Mouse (Mus musculus): ENCODE data around the gene Epb41. TPM values are rescaled to one million over a fixed set of nuclear protein-coding genes. Genes with fewer than 3 reads are reported as not detected.

The Epb41 gene
- polyA plus RNA-seq, 1 experiment from 2014 or later = 80.1 TPM

DNA sequence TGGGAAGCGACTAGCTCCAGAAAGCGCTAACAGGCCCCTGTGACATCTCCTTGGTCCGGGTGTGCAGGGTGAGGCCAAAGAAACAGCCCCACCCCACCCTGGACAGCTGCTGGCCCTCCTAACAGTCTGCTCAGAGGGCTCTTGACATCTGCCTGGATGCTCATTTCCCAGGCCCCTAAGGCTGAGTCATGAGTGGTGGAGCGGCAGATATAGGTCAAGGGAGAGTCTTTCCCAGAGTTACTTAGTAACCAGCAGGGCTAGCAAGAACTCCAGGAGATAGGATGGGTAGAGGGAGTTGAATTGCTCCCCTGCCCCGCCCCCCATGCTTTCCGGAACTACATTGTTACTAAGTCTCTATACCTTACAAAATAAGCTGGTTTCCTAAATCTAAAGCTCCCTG is 18.0 kb upstream of the Epb41 start:
- no peak overlapping the region for H3K4me3 ChIP-seq
- H3K27ac ChIP-seq = no peak overlapping the region
- no peak for ATAC-seq (replicated peaks)
- no peaks in the 10 kb centered on the region for H3K9me3 ChIP-seq
- WGBS = 79% methylated on average over 6 of the region's 6 CpGs
- H3K36me3 ChIP-seq (replicated peaks) = no peaks in the 10 kb centered on the region
- no peak overlapping the region for H3K4me2 ChIP-seq
- H3K9ac ChIP-seq = no peak overlapping the region
- H3K4me1 ChIP-seq = no peaks in the 10 kb centered on the region
- no peaks in the 10 kb centered on the region for H3K27me3 ChIP-seq (replicated peaks)

DNA sequence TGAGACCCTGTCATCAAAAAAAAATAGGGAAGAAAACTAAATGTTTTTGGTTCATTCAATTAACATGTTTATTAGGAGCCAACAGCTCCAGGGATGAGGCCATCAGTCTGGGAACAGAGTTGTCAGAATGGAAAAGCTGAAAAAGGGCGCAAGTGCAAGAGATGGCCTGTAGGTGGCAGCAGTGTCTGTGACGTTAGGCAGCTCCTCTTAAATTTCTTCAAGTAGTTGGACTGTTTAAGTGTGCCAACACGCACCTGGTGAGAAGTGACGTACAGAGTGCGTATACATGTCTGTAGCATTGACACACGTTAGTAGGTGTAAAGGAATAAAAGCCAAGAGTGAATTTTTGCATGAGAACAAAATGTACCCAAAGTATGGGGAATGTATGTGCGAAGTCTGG is 13.8 kb upstream of the Epb41 start:
- H3K27me3 ChIP-seq (replicated peaks) = no peaks in the 10 kb centered on the region
- no peaks in the 10 kb centered on the region for H3K36me3 ChIP-seq (replicated peaks)
- H3K4me1 ChIP-seq = no peaks in the 10 kb centered on the region
- H3K9me3 ChIP-seq = no peaks in the 10 kb centered on the region
- H3K4me2 ChIP-seq = no peak overlapping the region
- ATAC-seq (replicated peaks) = no peak
- no peak overlapping the region for H3K9ac ChIP-seq
- WGBS = 20% methylated on average over 7 of the region's 7 CpGs
- H3K4me3 ChIP-seq = no peak overlapping the region
- H3K27ac ChIP-seq = no peak overlapping the region

DNA sequence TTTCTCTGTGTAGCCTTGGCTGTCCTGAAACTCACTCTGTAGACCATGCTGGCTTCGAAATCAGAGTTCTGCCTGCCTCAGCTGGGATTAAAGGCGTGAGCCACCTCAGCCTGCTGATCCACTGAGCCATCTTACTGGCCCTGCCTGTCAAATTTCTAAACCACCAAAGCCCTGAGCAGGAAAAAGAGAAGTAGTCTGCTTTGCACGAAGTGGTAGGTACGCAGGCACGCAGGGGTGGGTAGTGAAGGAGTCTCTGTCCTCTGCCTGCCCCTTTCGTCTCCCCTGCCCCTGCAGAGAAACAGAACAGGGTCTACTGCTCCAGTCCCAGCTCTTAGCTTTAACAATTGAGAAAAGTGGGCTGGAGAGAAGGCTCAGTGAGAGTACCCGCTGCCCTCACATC is 10.0 kb upstream of the Epb41 start:
- Histone ChIP-seq H3K4me3 (no peak overlapping the region), H3K27me3 (replicated peaks) (0 out of 2 replicates have a peak, but pooled peaks cover 1% of the 10 kb centered on the region), H3K9ac (no peak overlapping the region), H3K9me3 (no peaks in the 10 kb centered on the region), H3K36me3 (replicated peaks) (no peaks in the 10 kb centered on the region), H3K4me2 (no peak overlapping the region), H3K4me1 (no peaks in the 10 kb centered on the region), H3K27ac (no peak overlapping the region)
- no peak for ATAC-seq (replicated peaks)
- 78% methylated on average over 7 of the region's 7 CpGs for WGBS

DNA sequence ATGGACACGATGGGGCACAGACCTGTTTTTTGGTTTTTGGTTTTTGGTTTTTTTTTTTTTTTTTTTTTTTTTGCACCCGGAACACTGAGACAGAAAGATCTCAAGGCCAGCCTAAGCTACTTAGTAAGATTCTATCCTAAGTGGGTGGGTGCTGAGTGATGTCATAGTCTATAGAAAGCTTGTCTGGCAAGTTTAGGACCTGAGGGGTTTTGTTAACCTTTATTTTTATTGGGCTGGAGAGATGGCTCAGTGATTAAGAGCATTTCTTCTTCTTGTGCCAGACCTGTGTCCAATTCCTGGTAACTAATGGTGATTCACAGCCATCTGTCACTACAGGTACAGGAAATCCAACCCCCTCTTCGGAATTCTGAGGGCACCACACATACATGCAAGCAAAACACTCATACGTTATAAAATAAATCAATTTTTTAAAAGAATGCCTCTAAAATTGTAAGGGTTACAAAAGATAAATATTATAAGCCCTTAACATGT is 5.4 kb upstream of the Epb41 start:
- Histone ChIP-seq H3K27ac (no peak overlapping the region), H3K36me3 (replicated peaks) (no peaks in the 10 kb centered on the region), H3K9me3 (no peaks in the 10 kb centered on the region), H3K27me3 (replicated peaks) (peaks cover 10% of the 10 kb centered on the region), H3K9ac (no peak overlapping the region), H3K4me1 (peaks cover 8% of the 10 kb centered on the region; the same call in 1 of the 2 replicates), H3K4me3 (no peak overlapping the region), H3K4me2 (no peak overlapping the region)
- no peak for ATAC-seq (replicated peaks)
- WGBS = 65% methylated on average over 4 of the region's 4 CpGs

DNA sequence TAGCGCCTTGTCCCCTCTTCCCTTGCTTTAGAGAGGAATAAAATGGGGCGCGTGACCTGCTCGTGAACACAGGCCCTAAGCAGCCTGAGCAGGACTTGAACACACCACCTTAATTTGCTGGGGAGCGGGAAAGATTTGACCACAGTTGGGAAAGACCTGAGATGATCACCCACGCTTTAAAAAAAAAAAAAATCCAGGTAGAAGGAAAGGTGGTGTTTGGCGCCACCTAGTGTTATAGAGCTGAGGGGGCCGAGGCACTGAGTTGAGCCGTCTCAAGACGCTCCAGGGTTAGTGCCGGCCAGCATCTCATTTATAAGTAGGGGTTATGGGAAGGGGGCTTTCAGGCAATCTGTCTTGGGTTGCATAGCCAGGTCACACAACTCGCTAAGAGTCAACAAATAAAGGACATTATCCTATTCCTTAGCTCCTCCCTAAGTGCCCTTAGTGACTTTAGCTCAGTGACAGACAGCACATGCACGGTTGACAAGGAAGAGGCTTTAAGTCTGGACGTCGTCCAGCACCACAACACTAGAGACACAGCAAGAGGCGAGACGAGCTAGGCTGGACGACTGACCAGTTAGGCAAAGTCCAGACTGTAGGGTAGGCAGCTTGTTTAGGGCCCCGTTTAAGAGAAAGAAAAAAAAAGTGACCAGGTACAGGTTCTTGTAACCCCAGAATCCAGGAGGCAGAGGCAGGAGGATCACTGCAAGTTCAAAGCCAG is 4.6 kb upstream of the Epb41 start:
- H3K27ac ChIP-seq = no peak overlapping the region
- no peaks in the 10 kb centered on the region for H3K36me3 ChIP-seq (replicated peaks)
- H3K4me2 ChIP-seq = no peak overlapping the region
- peaks cover 10% of the 10 kb centered on the region for H3K27me3 ChIP-seq (replicated peaks)
- H3K9me3 ChIP-seq = no peaks in the 10 kb centered on the region
- 10% methylated on average over 19 of the region's 19 CpGs for WGBS
- H3K9ac ChIP-seq = no peak overlapping the region
- ATAC-seq (replicated peaks) = no peak
- H3K4me1 ChIP-seq = peaks cover 14% of the 10 kb centered on the region
- no peak overlapping the region for H3K4me3 ChIP-seq

DNA sequence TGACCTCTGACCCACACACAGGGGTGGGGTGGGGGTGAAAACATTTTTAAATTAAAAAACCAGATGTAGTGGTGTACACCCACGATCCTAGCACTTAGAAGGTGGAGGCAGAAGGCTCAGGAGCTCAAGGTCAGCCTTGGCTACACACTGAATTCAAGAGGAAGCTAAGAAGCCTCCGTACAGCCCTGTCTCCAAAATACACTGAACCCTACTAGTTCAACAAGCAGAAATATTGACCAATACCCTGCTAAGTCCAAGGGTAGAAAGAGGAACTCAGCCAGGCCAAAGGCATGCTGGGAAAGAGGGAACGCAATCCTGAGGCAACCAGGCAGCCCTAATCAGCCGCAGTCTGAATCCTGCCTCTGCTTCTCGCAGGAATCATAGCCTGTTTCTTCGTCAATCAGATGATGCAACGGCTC is 3.2 kb upstream of the Epb41 start:
- Histone ChIP-seq H3K4me3 (no peak overlapping the region), H3K9me3 (no peaks in the 10 kb centered on the region), H3K36me3 (replicated peaks) (no peaks in the 10 kb centered on the region), H3K27me3 (replicated peaks) (peaks cover 18% of the 10 kb centered on the region), H3K27ac (no peak overlapping the region), H3K4me2 (no peak overlapping the region), H3K9ac (no peak overlapping the region), H3K4me1 (peaks cover 22% of the 10 kb centered on the region)
- ATAC-seq (replicated peaks) = no peak
- WGBS = 61% methylated on average over 7 of the region's 7 CpGs

DNA sequence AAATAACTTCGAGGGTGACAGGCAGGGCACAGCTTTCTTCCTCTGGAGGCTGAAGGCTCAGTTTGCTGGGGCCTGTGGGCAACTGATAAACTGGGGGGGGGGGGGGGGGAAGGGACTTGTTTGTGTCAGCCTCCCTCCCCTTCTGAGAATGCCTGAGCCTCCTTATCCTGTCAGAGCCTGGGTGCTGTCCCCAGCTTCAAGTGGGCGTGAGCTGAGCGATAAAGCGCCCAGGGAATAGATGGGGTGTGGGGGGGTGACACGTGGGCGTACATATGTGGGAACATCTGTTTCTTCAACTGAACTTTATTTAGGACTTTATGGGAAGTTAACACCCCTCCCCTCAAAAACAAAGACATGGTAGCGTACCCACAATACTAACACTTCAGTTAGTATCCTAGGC is 2.3 kb upstream of the Epb41 start:
- no peak overlapping the region for H3K4me3 ChIP-seq
- H3K9me3 ChIP-seq = no peaks in the 10 kb centered on the region
- ATAC-seq (replicated peaks) = no peak
- H3K27ac ChIP-seq = no peak overlapping the region
- H3K9ac ChIP-seq = no peak overlapping the region
- 65% methylated on average over 7 of the region's 7 CpGs for WGBS
- no peaks in the 10 kb centered on the region for H3K36me3 ChIP-seq (replicated peaks)
- no peak overlapping the region for H3K4me2 ChIP-seq
- H3K27me3 ChIP-seq (replicated peaks) = peaks cover 19% of the 10 kb centered on the region
- H3K4me1 ChIP-seq = peaks cover 22% of the 10 kb centered on the region

DNA sequence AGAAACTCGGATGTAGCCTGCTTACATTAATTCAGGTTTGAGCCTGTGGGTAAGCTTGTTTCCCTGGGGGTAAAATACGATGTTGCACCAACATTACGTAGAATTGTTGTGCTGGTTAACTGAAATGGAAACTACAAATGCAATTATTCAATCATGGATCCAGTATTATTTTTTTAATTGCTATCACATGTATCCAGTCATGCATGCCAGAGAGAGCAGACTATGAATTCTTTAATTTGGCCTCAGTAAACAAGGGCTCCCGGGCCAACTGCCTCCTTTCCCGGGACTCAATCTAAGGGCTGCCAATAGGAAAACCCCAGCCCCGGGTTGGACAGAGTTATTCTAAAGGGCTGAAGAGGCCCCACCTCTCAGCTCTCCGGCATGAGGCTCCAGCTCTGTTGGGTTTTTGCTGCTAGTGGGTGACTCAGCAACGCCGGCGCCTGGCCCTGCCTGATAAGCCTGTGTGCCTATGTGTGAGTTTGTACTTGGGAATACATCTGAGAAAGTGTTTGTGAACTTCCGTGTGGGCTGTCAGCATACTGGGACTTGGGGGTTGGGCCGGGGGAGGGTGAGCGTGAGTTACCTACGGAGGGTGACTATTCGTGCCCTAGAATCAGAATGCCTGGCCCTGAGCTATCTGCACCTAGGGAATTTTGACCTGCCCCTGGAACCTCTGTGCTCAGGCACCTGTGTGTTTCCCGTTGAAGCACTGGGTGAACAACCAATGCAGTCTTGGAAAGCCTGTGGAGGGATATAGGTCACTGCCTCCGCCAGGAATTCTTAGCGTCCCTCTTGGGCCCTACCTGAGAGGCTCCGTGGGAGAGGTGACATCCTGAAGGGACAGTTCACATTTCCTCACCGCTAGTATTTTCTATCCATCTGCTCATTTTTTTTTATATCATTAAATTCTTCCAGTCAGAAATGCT is 1.6 kb upstream of the Epb41 start:
- Histone ChIP-seq H3K9me3 (no peaks in the 10 kb centered on the region), H3K27ac (no peak overlapping the region), H3K4me1 (peaks cover 22% of the 10 kb centered on the region), H3K27me3 (replicated peaks) (peaks cover 19% of the 10 kb centered on the region), H3K4me3 (no peak overlapping the region), H3K36me3 (replicated peaks) (no peaks in the 10 kb centered on the region), H3K9ac (no peak overlapping the region), H3K4me2 (0 out of 2 replicates have a peak overlapping the region, but pooled peaks have one; percentile 3)
- no peak for ATAC-seq (replicated peaks)
- WGBS = 24% methylated on average over 20 of the region's 20 CpGs

DNA sequence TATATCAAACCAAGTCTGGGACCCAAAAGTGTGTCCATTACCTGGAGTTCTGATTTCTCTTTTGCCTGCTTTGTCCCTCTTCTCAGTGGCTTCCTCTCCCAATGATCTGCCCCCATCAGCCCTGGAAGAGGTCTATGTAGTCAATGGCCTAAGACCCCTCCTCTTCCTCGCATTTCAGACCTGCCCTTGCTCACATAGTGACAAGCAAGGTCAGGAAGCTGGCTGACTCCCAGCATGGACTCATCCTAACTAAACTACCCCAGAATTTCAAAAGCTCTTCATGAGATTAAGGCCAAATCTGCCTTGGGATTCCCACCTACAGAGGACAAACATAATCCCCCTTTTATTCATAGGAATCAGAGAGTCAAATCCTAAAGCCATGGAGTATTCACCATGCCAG is 675 bp upstream of the Epb41 start:
- Histone ChIP-seq H3K9me3 (no peaks in the 10 kb centered on the region), H3K36me3 (replicated peaks) (no peaks in the 10 kb centered on the region), H3K4me1 (peaks cover 22% of the 10 kb centered on the region), H3K9ac (no peak overlapping the region), H3K4me3 (peak overlapping the region; percentile 79; the same call in 1 of the 2 replicates), H3K27ac (no peak overlapping the region), H3K4me2 (peak overlapping the region; percentile 100), H3K27me3 (replicated peaks) (peaks cover 19% of the 10 kb centered on the region)
- ATAC-seq (replicated peaks) = no peak
- WGBS = 13% methylated on average over 1 of the region's 1 CpGs

DNA sequence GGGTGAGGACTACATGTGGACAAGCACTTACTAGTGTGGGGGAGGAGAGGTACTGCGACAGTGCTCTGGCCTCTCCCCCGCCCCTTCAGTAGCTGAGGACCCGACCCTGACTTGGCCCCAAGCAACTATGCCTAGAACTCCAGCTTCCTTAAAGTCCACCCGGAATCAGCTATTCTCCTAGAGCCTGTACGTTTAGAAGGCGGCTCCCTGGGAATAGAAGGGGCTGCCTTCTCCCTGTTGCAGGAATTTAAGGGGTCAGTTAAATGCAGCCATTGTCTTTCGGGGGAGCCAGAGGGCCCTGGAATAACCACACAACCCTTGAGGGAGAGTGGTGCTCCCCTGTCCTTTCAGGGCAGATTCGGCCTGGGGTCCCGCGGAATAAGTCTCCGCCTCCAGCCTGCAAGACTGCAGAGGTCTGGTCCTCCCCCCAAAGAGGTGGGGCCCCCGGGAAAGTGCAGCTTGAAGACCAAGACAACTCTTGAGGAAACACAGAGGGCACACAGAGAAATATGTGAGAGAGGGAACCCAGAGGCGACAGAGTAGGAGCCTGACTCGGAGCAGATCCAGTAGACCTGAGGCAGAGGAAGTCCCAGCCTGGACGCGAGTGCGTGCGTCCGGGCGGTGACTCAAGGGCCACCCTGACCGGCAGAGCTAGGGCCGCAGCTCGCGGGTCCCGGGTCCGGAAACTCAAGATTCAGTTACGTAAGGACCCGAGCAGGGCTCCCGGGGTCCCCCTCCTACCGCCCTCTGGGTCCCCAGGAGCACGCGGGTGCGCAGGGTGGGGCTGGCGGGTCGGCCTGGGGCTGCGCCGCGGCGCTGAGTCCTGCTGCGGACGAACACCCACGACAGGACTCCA is 816 bp downstream of the Epb41 start, which contains the start of gene Gm10300:
TSS of gene Gm10300 (plus strand) at position 621 of the 856 bp plus-strand sequence.
- H3K9me3 ChIP-seq = no peaks in the 10 kb centered on the region
- no peaks in the 10 kb centered on the region for H3K36me3 ChIP-seq (replicated peaks)
- peak; percentile 29 for ATAC-seq (replicated peaks)
- H3K9ac ChIP-seq = peak within 1 kb of the TSS; percentile 54
- peaks cover 15% of the 10 kb centered on the region for H3K27me3 ChIP-seq (replicated peaks)
- H3K4me1 ChIP-seq = peaks cover 22% of the 10 kb centered on the region
- no peak within 1 kb of the TSS for H3K27ac ChIP-seq
- H3K4me2 ChIP-seq = peak within 1 kb of the TSS; percentile 100
- peak within 1 kb of the TSS; percentile 79 for H3K4me3 ChIP-seq
- WGBS = under 1% methylated on average over 42 of the region's 42 CpGs

DNA sequence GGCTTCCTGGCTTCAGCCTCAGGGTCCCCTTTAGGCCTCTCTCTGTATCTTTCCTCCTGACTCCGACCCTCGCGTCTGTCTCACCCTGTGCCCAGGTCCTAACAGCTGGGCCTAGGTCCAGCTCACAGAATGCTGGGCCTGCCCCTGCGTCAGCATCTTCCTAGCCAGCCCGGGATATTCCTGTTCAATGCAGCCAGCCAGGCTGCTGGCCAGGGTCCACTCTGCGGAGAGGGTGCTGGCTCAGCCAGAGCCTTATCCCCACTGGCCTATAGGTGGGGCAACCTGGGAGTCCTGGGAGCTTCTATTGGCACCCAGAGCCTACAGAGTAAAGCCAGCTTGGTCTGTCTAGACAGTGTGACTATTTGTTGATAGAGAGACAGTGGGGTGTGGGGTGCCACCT is 2.2 kb downstream of the Epb41 start:
- Histone ChIP-seq H3K4me2 (no peak overlapping the region), H3K36me3 (replicated peaks) (no peaks in the 10 kb centered on the region), H3K4me1 (peaks cover 22% of the 10 kb centered on the region), H3K27ac (no peak overlapping the region), H3K27me3 (replicated peaks) (peaks cover 9% of the 10 kb centered on the region; the same call in 1 of the 2 replicates), H3K4me3 (no peak overlapping the region), H3K9ac (no peak overlapping the region), H3K9me3 (no peaks in the 10 kb centered on the region)
- no peak for ATAC-seq (replicated peaks)
- 66% methylated on average over 6 of the region's 6 CpGs for WGBS
